Mouse (Mus musculus) heart, adult 2 months (tissue): ENCODE results near the gene Krtap20-2. TPM values are rescaled to one million over a fixed set of nuclear protein-coding genes. Genes with fewer than 3 reads are reported as not detected.
"Not testable (repeated sequence)": the region's sequence is repeated elsewhere in the genome, so short reads cannot be mapped to it uniquely, and the experiment has no call there.

Experiments used
- DNase-seq, 2 experiments: peaks; one replicate each; pipeline ENCODE4 v3.0.0; 2021
- H3K27ac ChIP-seq: fragments of 200-600 bp; 2 replicates; pipeline ENCODE4 v1.8.1; 2022
- H3K27me3 ChIP-seq: fragments of 200-500 bp; 2 replicates; pipeline ENCODE4 v1.6.1; 2012; ENCODE audit warnings: mild to moderate bottlenecking, low read length, inconsistent platforms, mixed read lengths; ENCODE audit not compliant: control insufficient read depth, insufficient read depth
- H3K36me3 ChIP-seq: fragments of 200-500 bp; 2 replicates; pipeline ENCODE4 v1.6.1; 2012; ENCODE audit warnings: low read length, inconsistent platforms; ENCODE audit not compliant: control insufficient read depth, insufficient read depth
- H3K4me1 ChIP-seq: fragments of 200-500 bp; 2 replicates; pipeline ENCODE4 v1.6.1; 2011; ENCODE audit warnings: low read length; ENCODE audit not compliant: control insufficient read depth, insufficient read depth
- H3K4me3 ChIP-seq: fragments of 200-600 bp; 2 replicates; pipeline ENCODE4 v1.8.1; 2022
- H3K79me2 ChIP-seq: fragments of 200-500 bp; replicated peaks from 2 replicates; pipeline ENCODE4 v1.6.1; 2012; ENCODE audit warnings: mild to moderate bottlenecking, inconsistent platforms, low read length, moderate library complexity, mixed read lengths; ENCODE audit not compliant: control insufficient read depth, insufficient read depth
- H3K9ac ChIP-seq: fragments of 200-500 bp; 2 replicates; pipeline ENCODE4 v1.6.1; 2012; ENCODE audit warnings: low read depth, mild to moderate bottlenecking, control low read depth, inconsistent platforms, low read length, mixed read lengths
- CTCF ChIP-seq: fragments of 200-600 bp; IDR thresholded peaks from 2 replicates; pipeline ENCODE4 v1.8.1; 2022; ENCODE audit warnings: antibody characterized with exemption, mild to moderate bottlenecking, moderate library complexity
- EP300 ChIP-seq: fragments of 200-500 bp; IDR thresholded peaks from 2 replicates; pipeline ENCODE4 v1.6.1; 2011; ENCODE audit warnings: low read depth, low read length, control low read depth; ENCODE audit not compliant: insufficient read depth
- POLR2A ChIP-seq: fragments of 200-500 bp; IDR thresholded peaks from 2 replicates; pipeline ENCODE4 v1.6.1; 2011; ENCODE audit warnings: mild to moderate bottlenecking, low read depth, low read length, control low read depth; ENCODE audit not compliant: insufficient read depth
- WGBS: fragments of 180-500 bp; shearing (Covaris S2); methylation state at CpG from one replicate; pipeline ENCODE4 v1.1.7; 2018; 5-methylcytosine and 5-hydroxymethylcytosine counted together
- intact Hi-C: fragments of 180-260 bp; cut with DNase I; formaldehyde crosslinking; loops from one replicate; pipeline ENCODE4 v1.15.1; 2025
- long read RNA-seq: library from polyadenylated mRNA; stranded (forward); transcript quantifications from one replicate; pipeline ENCODE4 v2.0.0, GENCODE M21; 2021
- polyA plus RNA-seq: library from polyadenylated mRNA; depleted of rRNA; stranded (reverse); fragments of >200 nt; gene quantifications from 2 replicates; pipeline ENCODE4 v1.2.3, GENCODE M21; 2012; rRNA removed
- total RNA-seq, 2 experiments: library from RNA; stranded (reverse); gene quantifications; 2 replicates each; pipeline ENCODE4 v1.2.3; 2021

Krtap20-2 gene
- not detected for total RNA-seq
- not detected in 2 replicates for polyA plus RNA-seq
- long read RNA-seq, result 0 reads

- intact Hi-C loops, result no loop called here
- TF ChIP-seq POLR2A, result no peak
- TF ChIP-seq EP300, result no peak
- TF ChIP-seq CTCF, result no peak
- 43% methylated on average over 1 of the region's 1 CpGs for WGBS
- no peaks in the 10 kb centered on the region for H3K79me2 ChIP-seq
- no peaks in the 10 kb centered on the region for H3K4me1 ChIP-seq
- no peak within 1 kb of the TSS for H3K4me3 ChIP-seq
- no peaks in the 10 kb centered on the region for H3K27me3 ChIP-seq
- no peak within 1 kb of the TSS for H3K9ac ChIP-seq
- H3K36me3 ChIP-seq, result no peaks in the 10 kb centered on the region
- no peak for DNase-seq
- H3K27ac ChIP-seq, result no peak within 1 kb of the TSS
Observed at GRCm38 (mm10) chr16:89205561-89205960, at the start of gene Krtap20-2. Gene Krtap20-2, plus strand, starts transcription at chr16:89205861.

- Histone ChIP-seq H3K27ac (no peak within 1 kb of the TSS), H3K79me2 (no peaks in the 10 kb centered on the region), H3K9ac (no peak within 1 kb of the TSS), H3K36me3 (no peaks in the 10 kb centered on the region), H3K4me1 (no peaks in the 10 kb centered on the region), H3K4me3 (no peak within 1 kb of the TSS), H3K27me3 (no peaks in the 10 kb centered on the region)
- no peak for DNase-seq
- WGBS, result 70% methylated on average over 4 of the region's 4 CpGs
- intact Hi-C loops, result no loop called here
- no peak for TF ChIP-seq POLR2A
- TF ChIP-seq EP300, result no peak
- TF ChIP-seq CTCF, result no peak
Observed at GRCm38 (mm10) chr16:89157652-89158051, 48.0 kb upstream of the Krtap20-2 start, which contains the start of gene Gm9789. Gene Gm9789, plus strand, starts transcription at chr16:89157952.

GRCm38 (mm10) chr16:89169190-89169589 lies 36.5 kb upstream of the Krtap20-2 start, which contains the start of gene Gm7735:
Gene Gm7735, plus strand, starts transcription at chr16:89169490.
- DNase-seq, H3K79me2 ChIP-seq, H3K4me1 ChIP-seq, H3K27ac ChIP-seq, H3K27me3 ChIP-seq, H3K9ac ChIP-seq, H3K36me3 ChIP-seq, H3K4me3 ChIP-seq, intact Hi-C loops: not testable (repeated sequence)

- Histone ChIP-seq H3K4me3 (no peak within 1 kb of the TSS), H3K36me3 (no peaks in the 10 kb centered on the region), H3K27me3 (no peaks in the 10 kb centered on the region), H3K79me2 (no peaks in the 10 kb centered on the region), H3K9ac (no peak within 1 kb of the TSS), H3K27ac (no peak within 1 kb of the TSS), H3K4me1 (no peaks in the 10 kb centered on the region)
- intact Hi-C loops, result no loop called here
- 62% methylated on average over 2 of the region's 2 CpGs for WGBS
- TF ChIP-seq EP300 (no peak), CTCF (no peak), POLR2A (no peak)
- DNase-seq, result no peak
Observed at GRCm38 (mm10) chr16:89174435-89174834, 31.2 kb upstream of the Krtap20-2 start, which contains the start of gene 1110057P08Rik. Gene 1110057P08Rik, plus strand, starts transcription at chr16:89174735.

- no peaks in the 10 kb centered on the region for H3K79me2 ChIP-seq
- no peak for TF ChIP-seq EP300
- TF ChIP-seq CTCF, result no peak
- no peak for TF ChIP-seq POLR2A
- H3K4me3 ChIP-seq, result no peak overlapping the region
- intact Hi-C loops, result no loop called here
- WGBS, result 65% methylated on average over 4 of the region's 4 CpGs
- H3K9ac ChIP-seq, result no peak overlapping the region
- no peaks in the 10 kb centered on the region for H3K4me1 ChIP-seq
- no peak overlapping the region for H3K27ac ChIP-seq
- no peaks in the 10 kb centered on the region for H3K27me3 ChIP-seq
- no peak for DNase-seq
- H3K36me3 ChIP-seq, result no peaks in the 10 kb centered on the region
Observed at GRCm38 (mm10) chr16:89188621-89189020, 17.0 kb upstream of the Krtap20-2 start.

Other genes with a start within 250 kb of the Krtap20-2 start
- not detected for gene Krtap16-3, start 243.0 kb upstream of the Krtap20-2 start, total RNA-seq
- gene Krtap16-3, start 243.0 kb upstream of the Krtap20-2 start, polyA plus RNA-seq, result not detected in 2 replicates
- not detected for gene Krtap22-2, start 195.1 kb upstream of the Krtap20-2 start, total RNA-seq
- gene Krtap22-2, start 195.1 kb upstream of the Krtap20-2 start, polyA plus RNA-seq, result not detected in 2 replicates
- gene Gm10229, start 190.6 kb upstream of the Krtap20-2 start, total RNA-seq, result not detected
- not detected in 2 replicates for gene Gm10229, start 190.6 kb upstream of the Krtap20-2 start, polyA plus RNA-seq
- not detected for gene Krtap6-1, start 174.2 kb upstream of the Krtap20-2 start, total RNA-seq
- gene Krtap6-1, start 174.2 kb upstream of the Krtap20-2 start, polyA plus RNA-seq, result not detected in 2 replicates
- gene Gm10228, start 164.4 kb upstream of the Krtap20-2 start, total RNA-seq, result not detected
- not detected in 2 replicates for gene Gm10228, start 164.4 kb upstream of the Krtap20-2 start, polyA plus RNA-seq
- not detected for gene Krtap6-5, start 158.0 kb upstream of the Krtap20-2 start, total RNA-seq
- not detected in 2 replicates for gene Krtap6-5, start 158.0 kb upstream of the Krtap20-2 start, polyA plus RNA-seq
- gene 1110025L11Rik, start 141.9 kb upstream of the Krtap20-2 start, total RNA-seq, result not detected
- gene 1110025L11Rik, start 141.9 kb upstream of the Krtap20-2 start, polyA plus RNA-seq, result not detected in 2 replicates
- not detected for gene Krtap6-3, start 121.8 kb upstream of the Krtap20-2 start, total RNA-seq
- gene Krtap6-3, start 121.8 kb upstream of the Krtap20-2 start, polyA plus RNA-seq, result not detected in 2 replicates
- not detected for gene Gm6358, start 65.0 kb upstream of the Krtap20-2 start, total RNA-seq
- gene Gm6358, start 65.0 kb upstream of the Krtap20-2 start, polyA plus RNA-seq, result not detected in 2 replicates
- gene Gm10061, start 54.8 kb upstream of the Krtap20-2 start, total RNA-seq, result not detected
- gene Gm10061, start 54.8 kb upstream of the Krtap20-2 start, polyA plus RNA-seq, result not detected in 2 replicates
- gene Gm9789, start 47.9 kb upstream of the Krtap20-2 start, total RNA-seq, result not detected
- gene Gm9789, start 47.9 kb upstream of the Krtap20-2 start, polyA plus RNA-seq, result not detected in 2 replicates
- not detected for gene Gm7735, start 36.4 kb upstream of the Krtap20-2 start, total RNA-seq
- gene Gm7735, start 36.4 kb upstream of the Krtap20-2 start, polyA plus RNA-seq, result not detected in 2 replicates
- not detected for gene 1110057P08Rik, start 31.1 kb upstream of the Krtap20-2 start, total RNA-seq
- gene 1110057P08Rik, start 31.1 kb upstream of the Krtap20-2 start, polyA plus RNA-seq, result not detected in 2 replicates
- not detected for gene Krtap21-1, start 198.0 kb downstream of the Krtap20-2 start, total RNA-seq
- gene Krtap21-1, start 198.0 kb downstream of the Krtap20-2 start, polyA plus RNA-seq, result not detected in 2 replicates
- not detected for gene Krtap6-2, start 214.2 kb downstream of the Krtap20-2 start, total RNA-seq
- gene Krtap6-2, start 214.2 kb downstream of the Krtap20-2 start, polyA plus RNA-seq, result not detected in 2 replicates